Mouse (Mus musculus) embryonic facial prominence, embryonic 12.5 days (tissue): ENCODE results near the gene B230104I21Rik. TPM values are rescaled to one million over a fixed set of nuclear protein-coding genes. Genes with fewer than 3 reads are reported as not detected.

Experiments used
- ATAC-seq: fragments of 200-750 bp; cut with Nextera tagmentation; 2 replicates; pipeline ENCODE4 v1.8.0; 2017; ENCODE audit not compliant: insufficient number of reproducible peaks, insufficient read depth, low FRiP score, low TSS enrichment
- H3K27ac ChIP-seq: fragments of 300-500 bp; sonication (generic); 2 replicates; pipeline ENCODE4 v1.5.1; 2016; ENCODE audit warnings: mild to moderate bottlenecking
- H3K27me3 ChIP-seq: fragments of 300-500 bp; sonication (generic); 2 replicates; pipeline ENCODE4 v1.6.1; 2016; ENCODE audit warnings: mild to moderate bottlenecking, moderate library complexity
- H3K36me3 ChIP-seq: fragments of 300-500 bp; sonication (generic); 2 replicates; pipeline ENCODE4 v1.6.1; 2016; ENCODE audit warnings: mild to moderate bottlenecking
- H3K4me1 ChIP-seq: fragments of 300-500 bp; sonication (generic); 2 replicates; pipeline ENCODE4 v1.6.1; 2016
- H3K4me2 ChIP-seq: fragments of 300-500 bp; sonication (generic); replicated peaks from 2 replicates; pipeline ENCODE4 v1.6.1; 2016; ENCODE audit warnings: mild to moderate bottlenecking, moderate library complexity
- H3K4me3 ChIP-seq: fragments of 300-500 bp; sonication (generic); 2 replicates; pipeline ENCODE4 v1.5.1; 2016; ENCODE audit warnings: mild to moderate bottlenecking
- H3K9ac ChIP-seq: fragments of 300-500 bp; sonication (generic); 2 replicates; pipeline ENCODE4 v1.6.1; 2016; ENCODE audit warnings: mild to moderate bottlenecking, moderate library complexity
- H3K9me3 ChIP-seq: fragments of 300-500 bp; sonication (generic); 2 replicates; pipeline ENCODE4 v1.6.1; 2016; ENCODE audit warnings: mild to moderate bottlenecking, moderate library complexity
- WGBS: fragments of 180-500 bp; shearing (Covaris S2); methylation state at CpG from one replicate; pipeline ENCODE4 v1.1.7; 2016; 5-methylcytosine and 5-hydroxymethylcytosine counted together
- polyA plus RNA-seq: library from polyadenylated mRNA; unstranded; fragments of >200 nt; fragmentation: Nextera tagmentation; extraction: Ambion mirVana; gene quantifications from 2 replicates; pipeline ENCODE4 v1.2.1, GENCODE M21; 2016

Gene B230104I21Rik
- polyA plus RNA-seq, 1 experiment from 2014 or later = not detected

DNA sequence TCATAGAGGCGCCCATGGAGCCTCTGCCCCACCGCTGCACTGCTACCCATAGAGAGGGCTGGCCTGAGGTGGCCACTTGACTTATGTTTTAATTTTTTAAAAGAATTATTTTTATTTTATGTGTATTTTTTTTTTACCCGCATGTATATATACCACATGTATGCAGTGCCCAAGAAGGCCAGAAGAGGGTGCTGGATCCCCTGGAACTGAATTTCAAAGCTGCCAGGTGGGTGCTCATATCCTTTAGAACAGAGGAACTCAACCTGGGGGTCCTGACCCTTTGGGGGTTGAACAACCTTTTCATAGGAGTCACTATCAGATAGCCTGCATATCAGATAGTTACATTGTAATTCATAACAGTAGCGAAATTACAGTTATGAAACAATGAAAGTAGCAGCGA, 19.5 kb downstream of the B230104I21Rik start:
- no peak overlapping the region for H3K4me2 ChIP-seq
- H3K27ac ChIP-seq = no peak overlapping the region
- H3K4me3 ChIP-seq = no peak overlapping the region
- no peaks in the 10 kb centered on the region for H3K27me3 ChIP-seq
- no peak for ATAC-seq
- H3K36me3 ChIP-seq = peaks cover 4% of the 10 kb centered on the region; the same call in 1 of the 2 replicates
- no peaks in the 10 kb centered on the region for H3K9me3 ChIP-seq
- 94% methylated on average over 5 of the region's 5 CpGs for WGBS
- H3K4me1 ChIP-seq = peaks cover 9% of the 10 kb centered on the region; the same call in 1 of the 2 replicates
- H3K9ac ChIP-seq = no peak overlapping the region

DNA sequence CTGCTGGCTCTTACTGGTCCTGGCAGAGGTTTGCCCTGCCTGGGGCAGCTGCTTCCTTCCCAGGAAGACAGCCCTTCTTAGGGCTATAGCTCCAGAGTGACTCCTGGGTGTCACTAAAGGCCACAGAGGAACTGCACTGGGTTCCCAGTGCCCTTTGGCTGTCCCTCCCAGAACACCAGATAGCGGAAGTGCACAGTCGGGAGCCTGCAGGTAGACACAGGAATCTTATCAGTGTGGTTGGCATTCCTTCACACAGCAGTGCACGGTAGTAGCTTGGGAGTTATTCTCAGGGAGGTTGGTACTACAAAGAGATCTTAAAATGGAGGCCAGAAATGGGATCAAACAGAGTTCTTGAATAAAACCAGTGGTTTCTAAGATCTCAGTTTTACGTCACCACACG, 22.4 kb downstream of the B230104I21Rik start:
- Histone ChIP-seq H3K9ac (no peak overlapping the region), H3K9me3 (no peaks in the 10 kb centered on the region), H3K36me3 (peaks cover 4% of the 10 kb centered on the region; the same call in 1 of the 2 replicates), H3K4me1 (peaks cover 12% of the 10 kb centered on the region; the same call in 1 of the 2 replicates), H3K4me3 (no peak overlapping the region), H3K27me3 (no peaks in the 10 kb centered on the region), H3K4me2 (no peak overlapping the region), H3K27ac (no peak overlapping the region)
- no peak for ATAC-seq
- WGBS = 74% methylated on average over 5 of the region's 5 CpGs

DNA sequence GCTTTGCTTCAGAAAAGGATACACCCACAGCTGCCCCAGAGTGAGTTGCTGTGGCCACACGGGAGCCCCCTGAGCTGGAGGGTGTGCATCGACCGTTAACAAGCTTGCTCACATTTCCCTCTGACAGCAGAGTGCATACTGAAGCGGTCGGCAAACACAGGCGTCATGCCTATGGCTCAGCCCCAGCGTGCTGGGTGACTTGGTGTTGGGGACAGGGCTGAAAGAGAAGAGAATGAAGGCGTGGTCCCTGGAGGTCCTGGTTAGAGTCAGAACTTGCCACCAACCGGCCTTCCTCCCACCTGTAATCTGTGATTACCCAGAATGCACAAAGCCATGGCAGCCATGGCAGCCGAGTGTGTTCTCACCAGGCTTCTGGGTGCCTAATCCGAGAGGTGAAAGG, 22.9 kb downstream of the B230104I21Rik start:
- no peak for ATAC-seq
- 57% methylated on average over 11 of the region's 11 CpGs for WGBS
- peaks cover 4% of the 10 kb centered on the region; the same call in 1 of the 2 replicates for H3K36me3 ChIP-seq
- peaks cover 12% of the 10 kb centered on the region; the same call in 1 of the 2 replicates for H3K4me1 ChIP-seq
- no peak overlapping the region for H3K27ac ChIP-seq
- H3K4me2 ChIP-seq = no peak overlapping the region
- H3K4me3 ChIP-seq = no peak overlapping the region
- no peak overlapping the region; the same call in 1 of the 2 replicates for H3K9ac ChIP-seq
- H3K27me3 ChIP-seq = no peaks in the 10 kb centered on the region
- no peaks in the 10 kb centered on the region for H3K9me3 ChIP-seq

- ATAC-seq = no peak
- Histone ChIP-seq H3K4me1 (peaks cover 12% of the 10 kb centered on the region; the same call in 1 of the 2 replicates), H3K9ac (no peak overlapping the region), H3K9me3 (no peaks in the 10 kb centered on the region), H3K27me3 (no peaks in the 10 kb centered on the region), H3K36me3 (peaks cover 2% of the 10 kb centered on the region; the same call in 1 of the 2 replicates), H3K27ac (no peak overlapping the region), H3K4me3 (no peak overlapping the region), H3K4me2 (no peak overlapping the region)
- 82% methylated on average over 9 of the region's 9 CpGs for WGBS
These were observed 23.9 kb downstream of the B230104I21Rik start for GRCm38 (mm10) chr4:154359762-154360300.

DNA sequence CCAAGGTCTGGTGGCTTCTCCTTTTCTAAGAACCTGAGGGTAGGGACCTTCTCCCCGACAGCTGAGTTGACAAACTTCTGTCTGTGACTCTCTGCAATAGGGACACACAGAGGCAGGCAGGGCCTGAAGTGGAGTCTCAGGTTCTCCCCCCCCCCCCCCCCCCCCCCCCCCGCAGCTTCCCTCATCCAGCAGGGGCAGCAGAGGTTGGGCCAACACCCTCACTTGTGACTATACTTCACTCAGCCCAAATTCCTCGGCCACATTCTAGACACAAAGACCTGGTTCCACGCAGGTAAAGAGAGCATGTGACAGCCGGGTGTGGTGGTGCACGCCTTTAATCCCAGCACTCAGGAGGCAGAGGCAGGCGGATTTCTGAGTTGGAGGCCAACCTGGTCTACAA, 24.5 kb downstream of the B230104I21Rik start:
- no peak for ATAC-seq
- WGBS = 90% methylated on average over 6 of the region's 7 CpGs

DNA sequence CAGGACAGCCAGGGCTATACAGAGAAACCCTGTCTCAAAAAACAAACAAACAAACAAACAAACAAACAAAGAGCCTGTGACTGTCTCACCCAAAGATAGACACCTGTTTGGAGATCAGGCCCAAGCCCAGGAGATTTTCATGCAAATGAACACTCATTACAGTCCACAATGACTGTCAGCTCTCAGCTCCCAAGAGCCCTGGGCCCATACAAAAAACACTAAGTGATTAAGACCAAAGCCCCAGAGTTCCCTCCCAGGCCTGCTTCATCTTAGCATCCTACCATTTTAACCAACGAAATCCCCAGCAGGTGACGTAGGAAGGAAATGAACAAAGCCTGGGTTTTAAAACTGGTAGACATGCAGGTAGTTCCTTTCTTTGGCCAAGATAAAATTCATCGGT, 24.9 kb downstream of the B230104I21Rik start:
- Histone ChIP-seq H3K27ac (no peak overlapping the region), H3K9me3 (no peaks in the 10 kb centered on the region), H3K9ac (no peak overlapping the region), H3K27me3 (no peaks in the 10 kb centered on the region), H3K36me3 (no peaks in the 10 kb centered on the region), H3K4me2 (no peak overlapping the region), H3K4me3 (no peak overlapping the region), H3K4me1 (peaks cover 12% of the 10 kb centered on the region; the same call in 1 of the 2 replicates)
- WGBS = 87% methylated on average over 3 of the region's 3 CpGs
- no peak for ATAC-seq

More for the DNA sequence above, 24.5 kb downstream of the B230104I21Rik start:
- no peak overlapping the region for H3K4me2 ChIP-seq
- H3K9me3 ChIP-seq = no peaks in the 10 kb centered on the region
- H3K4me1 ChIP-seq = peaks cover 12% of the 10 kb centered on the region; the same call in 1 of the 2 replicates
- H3K27ac ChIP-seq = no peak overlapping the region
- H3K36me3 ChIP-seq = no peaks in the 10 kb centered on the region
- no peak overlapping the region for H3K9ac ChIP-seq
- H3K4me3 ChIP-seq = no peak overlapping the region
- H3K27me3 ChIP-seq = no peaks in the 10 kb centered on the region

DNA sequence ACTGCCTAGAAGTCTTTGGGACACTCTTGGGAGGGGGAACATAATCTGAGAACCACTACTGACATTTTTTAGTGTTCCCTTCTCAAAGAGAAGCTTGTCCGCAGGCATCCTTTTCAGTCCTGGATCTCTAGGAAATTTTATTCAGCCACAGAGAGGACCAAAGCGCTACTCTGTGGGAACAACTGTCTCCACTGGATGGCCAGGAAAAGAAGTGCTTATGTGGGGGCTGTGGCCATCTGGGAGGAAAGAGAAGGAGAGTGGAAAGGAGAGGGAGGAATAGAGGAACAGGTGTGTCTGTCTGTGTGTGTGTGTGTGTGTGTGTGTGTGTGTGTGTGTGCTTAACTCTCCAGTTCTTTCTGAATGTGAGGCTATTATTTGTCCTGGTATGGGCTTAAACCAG, 28.8 kb downstream of the B230104I21Rik start:
- WGBS = 83% methylated on average over 2 of the region's 2 CpGs
- H3K9ac ChIP-seq = no peak overlapping the region
- H3K9me3 ChIP-seq = no peaks in the 10 kb centered on the region
- no peak for ATAC-seq
- no peak overlapping the region for H3K4me2 ChIP-seq
- no peak overlapping the region for H3K4me3 ChIP-seq
- H3K36me3 ChIP-seq = no peaks in the 10 kb centered on the region
- H3K27ac ChIP-seq = no peak overlapping the region
- peaks cover 8% of the 10 kb centered on the region; the same call in 1 of the 2 replicates for H3K4me1 ChIP-seq
- H3K27me3 ChIP-seq = no peaks in the 10 kb centered on the region

- peaks cover 17% of the 10 kb centered on the region; the same call in 1 of the 2 replicates for H3K4me1 ChIP-seq
- WGBS = 81% methylated on average over 6 of the region's 6 CpGs
- no peak overlapping the region for H3K4me3 ChIP-seq
- no peak overlapping the region for H3K9ac ChIP-seq
- peak overlapping the region; percentile 61 for H3K27ac ChIP-seq
- H3K36me3 ChIP-seq = no peaks in the 10 kb centered on the region
- H3K9me3 ChIP-seq = no peaks in the 10 kb centered on the region
- ATAC-seq = no peak
- no peak overlapping the region for H3K4me2 ChIP-seq
- H3K27me3 ChIP-seq = no peaks in the 10 kb centered on the region
These were observed 30.9 kb downstream of the B230104I21Rik start for GRCm38 (mm10) chr4:154366836-154367235.

DNA sequence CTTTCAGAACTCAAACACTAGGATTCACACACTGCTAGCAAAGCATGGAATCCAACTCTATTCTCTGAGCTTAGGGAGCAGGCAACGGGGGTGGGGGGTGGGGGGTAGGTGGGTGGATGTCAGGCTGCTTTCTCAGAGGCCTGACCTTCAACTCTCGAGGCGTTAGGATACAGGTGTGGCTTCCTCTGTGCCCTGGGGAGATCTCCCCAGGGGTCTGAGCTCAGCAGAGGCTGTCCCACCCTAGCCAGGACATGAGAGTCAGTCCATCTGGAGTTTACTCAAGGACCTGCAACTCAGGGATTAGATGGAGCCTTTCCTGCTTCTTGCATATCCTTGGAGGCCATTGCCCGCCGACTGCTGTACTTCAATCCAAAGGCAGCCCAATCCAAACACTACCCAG, 33.2 kb downstream of the B230104I21Rik start:
- Histone ChIP-seq H3K9me3 (no peaks in the 10 kb centered on the region), H3K9ac (no peak overlapping the region), H3K36me3 (no peaks in the 10 kb centered on the region), H3K4me3 (no peak overlapping the region), H3K27ac (no peak overlapping the region), H3K4me1 (peaks cover 18% of the 10 kb centered on the region; the same call in 1 of the 2 replicates), H3K27me3 (no peaks in the 10 kb centered on the region), H3K4me2 (no peak overlapping the region)
- ATAC-seq = no peak
- 78% methylated on average over 5 of the region's 5 CpGs for WGBS

DNA sequence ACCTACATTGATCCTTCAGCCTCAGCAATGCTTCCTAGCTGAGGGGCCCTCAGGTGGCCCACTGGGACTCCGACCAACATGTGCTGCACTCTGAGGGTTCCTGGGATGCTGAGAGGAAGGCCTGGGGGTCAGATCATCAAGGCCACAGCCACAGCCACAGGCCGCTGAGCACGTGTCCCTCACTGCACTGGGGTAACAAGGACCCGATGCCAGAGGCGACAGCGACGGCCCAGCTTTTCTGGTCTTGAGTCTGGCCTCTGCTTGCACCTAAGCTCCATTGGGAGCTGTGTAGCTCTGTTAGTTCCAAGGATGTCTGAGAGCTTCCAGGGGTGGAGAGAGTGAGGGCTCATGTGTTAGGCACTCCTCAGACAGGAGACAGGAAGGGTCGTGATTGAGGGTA, 34.9 kb downstream of the B230104I21Rik start:
- Histone ChIP-seq H3K4me2 (no peak overlapping the region), H3K9ac (no peak overlapping the region), H3K9me3 (no peaks in the 10 kb centered on the region), H3K27me3 (no peaks in the 10 kb centered on the region), H3K27ac (no peak overlapping the region), H3K4me3 (no peak overlapping the region), H3K4me1 (peaks cover 18% of the 10 kb centered on the region; the same call in 1 of the 2 replicates), H3K36me3 (no peaks in the 10 kb centered on the region)
- no peak for ATAC-seq
- 62% methylated on average over 8 of the region's 8 CpGs for WGBS

- no peak for ATAC-seq
- no peaks in the 10 kb centered on the region for H3K27me3 ChIP-seq
- H3K36me3 ChIP-seq = no peaks in the 10 kb centered on the region
- no peak overlapping the region for H3K4me2 ChIP-seq
- no peak overlapping the region for H3K27ac ChIP-seq
- peaks cover 13% of the 10 kb centered on the region; the same call in 1 of the 2 replicates for H3K4me1 ChIP-seq
- no peaks in the 10 kb centered on the region for H3K9me3 ChIP-seq
- WGBS = 70% methylated on average over 13 of the region's 13 CpGs
- no peak overlapping the region for H3K9ac ChIP-seq
- no peak overlapping the region for H3K4me3 ChIP-seq
These were observed 35.8 kb downstream of the B230104I21Rik start for GRCm38 (mm10) chr4:154371542-154372247.
